Mouse (Mus musculus) limb, embryonic 13.5 days (tissue): ENCODE results near the gene Ubr4. TPM values are rescaled to one million over a fixed set of nuclear protein-coding genes. Genes with fewer than 3 reads are reported as not detected.
A peak's percentile ranks its signal among the peaks of the same experiment; 100 is the strongest.

Source experiments
- ATAC-seq: fragments of 200-750 bp; cut with Nextera tagmentation; 2 replicates; pipeline ENCODE4 v1.8.0; 2017; ENCODE audit warnings: low read depth, moderate number of reproducible peaks, moderate TSS enrichment; ENCODE audit not compliant: low FRiP score
- H3K27ac ChIP-seq: fragments of 300-500 bp; sonication (generic); 2 replicates; pipeline ENCODE4 v1.5.1; 2015; ENCODE audit warnings: inconsistent platforms, mild to moderate bottlenecking, moderate library complexity
- H3K27me3 ChIP-seq: fragments of 300-500 bp; sonication (generic); 2 replicates; pipeline ENCODE4 v1.6.1; 2015; ENCODE audit warnings: mild to moderate bottlenecking, inconsistent platforms
- H3K36me3 ChIP-seq: fragments of 300-500 bp; sonication (generic); 2 replicates; pipeline ENCODE4 v1.6.1; 2015; ENCODE audit warnings: inconsistent platforms, mild to moderate bottlenecking, moderate library complexity
- H3K4me1 ChIP-seq: fragments of 300-500 bp; sonication (generic); 2 replicates; pipeline ENCODE4 v1.6.1; 2015; ENCODE audit warnings: inconsistent platforms
- H3K4me2 ChIP-seq: fragments of 300-500 bp; sonication (generic); replicated peaks from 2 replicates; pipeline ENCODE4 v1.6.1; 2015; ENCODE audit warnings: inconsistent platforms, mild to moderate bottlenecking, moderate library complexity
- H3K4me3 ChIP-seq: fragments of 300-500 bp; sonication (generic); 2 replicates; pipeline ENCODE4 v1.5.1; 2015; ENCODE audit warnings: moderate library complexity, mild to moderate bottlenecking, inconsistent platforms
- H3K9ac ChIP-seq: fragments of 300-500 bp; sonication (generic); 2 replicates; pipeline ENCODE4 v1.6.1; 2015; ENCODE audit warnings: mild to moderate bottlenecking, inconsistent platforms
- H3K9me3 ChIP-seq: fragments of 300-500 bp; sonication (generic); 2 replicates; pipeline ENCODE4 v1.6.1; 2016; ENCODE audit warnings: inconsistent platforms
- WGBS: fragments of 180-500 bp; shearing (Covaris S2); methylation state at CpG from one replicate; pipeline ENCODE4 v1.1.7; 2015; 5-methylcytosine and 5-hydroxymethylcytosine counted together
- polyA plus RNA-seq: library from polyadenylated mRNA; unstranded; fragments of >200 nt; fragmentation: Nextera tagmentation; extraction: Ambion mirVana; gene quantifications from 2 replicates; pipeline ENCODE4 v1.2.1, GENCODE M21; 2015

Gene Ubr4
- polyA plus RNA-seq, 1 experiment from 2014 or later, result 78.3 TPM

DNA sequence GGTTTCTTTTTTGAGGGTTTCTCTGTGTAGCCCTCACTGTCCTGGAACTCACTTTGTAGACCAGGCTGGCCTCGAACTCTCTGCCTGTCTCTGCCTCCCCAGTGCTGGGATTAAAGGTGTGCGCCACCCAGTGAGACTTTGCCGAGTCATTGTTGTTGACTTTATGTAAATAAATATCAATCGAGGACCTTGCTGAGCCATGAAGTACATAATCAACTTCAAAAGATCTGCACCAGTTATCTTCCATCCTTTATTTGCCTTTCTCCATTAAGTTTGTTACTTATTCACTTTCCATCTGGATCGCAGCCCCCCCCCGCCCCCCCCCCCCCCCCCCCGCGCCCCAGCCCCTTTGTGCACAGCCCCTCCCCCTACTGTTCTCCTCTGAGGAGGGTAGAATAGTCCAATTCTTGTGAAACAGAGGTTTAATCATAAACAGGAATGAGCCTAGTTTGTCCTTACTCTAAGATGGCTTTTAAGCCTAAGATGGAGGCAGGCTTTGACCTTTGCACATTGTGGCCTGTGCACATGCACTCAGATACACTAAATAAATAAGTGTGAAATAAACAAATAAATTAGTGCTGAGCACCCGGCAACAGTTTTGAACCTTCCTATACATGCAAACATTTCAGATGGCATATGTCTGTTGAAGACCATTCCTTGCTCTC is 17.6 kb upstream of the Ubr4 start:
- Histone ChIP-seq H3K4me1 (no peaks in the 10 kb centered on the region), H3K27ac (no peak overlapping the region), H3K9me3 (no peaks in the 10 kb centered on the region), H3K4me2 (no peak overlapping the region), H3K9ac (no peak overlapping the region), H3K36me3 (no peaks in the 10 kb centered on the region), H3K4me3 (no peak overlapping the region), H3K27me3 (peaks cover 31% of the 10 kb centered on the region)
- WGBS, result 77% methylated on average over 6 of the region's 9 CpGs
- no peak for ATAC-seq

- H3K27me3 ChIP-seq, result peaks cover 31% of the 10 kb centered on the region
- 59% methylated on average over 7 of the region's 7 CpGs for WGBS
- no peak overlapping the region for H3K9ac ChIP-seq
- no peak overlapping the region for H3K4me2 ChIP-seq
- H3K4me1 ChIP-seq, result no peaks in the 10 kb centered on the region
- no peak for ATAC-seq
- no peak overlapping the region for H3K4me3 ChIP-seq
- no peak overlapping the region for H3K27ac ChIP-seq
- no peaks in the 10 kb centered on the region for H3K36me3 ChIP-seq
- no peaks in the 10 kb centered on the region for H3K9me3 ChIP-seq
Measured at GRCm38 (mm10) chr4:139335507-139335906, 16.9 kb upstream of the Ubr4 start.

DNA sequence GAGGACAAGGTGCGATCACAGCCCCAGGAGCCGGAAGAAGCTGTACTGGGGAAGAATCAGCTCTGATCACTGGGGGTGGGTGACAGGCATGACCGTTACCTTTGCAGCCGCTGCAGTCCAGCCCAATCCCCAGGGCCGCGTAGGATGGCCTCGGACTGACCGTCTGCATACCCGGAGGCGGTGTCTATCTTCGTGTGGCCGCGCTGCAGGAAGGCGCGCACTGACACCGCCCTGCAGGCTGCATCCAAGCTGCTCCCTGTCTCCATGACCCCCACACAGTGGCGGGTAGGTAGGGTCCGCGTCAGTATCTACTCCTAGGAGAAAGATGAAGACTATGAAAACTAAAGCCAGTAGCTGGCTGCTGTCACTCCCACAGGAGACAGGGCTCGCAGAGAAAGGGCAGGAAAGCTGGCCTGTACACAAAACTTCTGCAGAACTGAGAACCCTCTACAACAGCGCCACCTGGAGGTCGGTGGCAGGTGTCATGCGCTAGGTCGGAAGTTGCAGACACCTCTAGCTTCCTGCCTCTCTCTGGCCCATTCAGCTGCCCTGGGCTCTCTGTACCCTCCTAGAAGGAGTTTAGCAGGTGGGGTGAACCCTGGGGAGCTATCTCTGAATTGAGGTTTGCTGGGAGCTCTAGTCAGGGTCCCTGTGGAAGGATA is 15.5 kb upstream of the Ubr4 start:
- peak overlapping the region; percentile 20; the same call in 1 of the 2 replicates for H3K4me3 ChIP-seq
- 23% methylated on average over 24 of the region's 24 CpGs for WGBS
- ATAC-seq, result peak; percentile 82; the same call in 1 of the 2 replicates

GRCm38 (mm10) chr4:139338145-139338544 is 14.3 kb upstream of the Ubr4 start:
- Histone ChIP-seq H3K4me1 (no peaks in the 10 kb centered on the region), H3K4me2 (no peak overlapping the region), H3K9ac (no peak overlapping the region), H3K9me3 (no peaks in the 10 kb centered on the region), H3K27me3 (peaks cover 28% of the 10 kb centered on the region), H3K4me3 (no peak overlapping the region), H3K27ac (no peak overlapping the region), H3K36me3 (no peaks in the 10 kb centered on the region)
- 51% methylated on average over 33 of the region's 33 CpGs for WGBS
- no peak for ATAC-seq

More for the DNA sequence above, 15.5 kb upstream of the Ubr4 start:
- Histone ChIP-seq H3K9me3 (no peaks in the 10 kb centered on the region), H3K27ac (no peak overlapping the region), H3K27me3 (peaks cover 28% of the 10 kb centered on the region), H3K36me3 (no peaks in the 10 kb centered on the region), H3K4me1 (no peaks in the 10 kb centered on the region), H3K4me2 (peak overlapping the region; percentile 55), H3K9ac (no peak overlapping the region)

GRCm38 (mm10) chr4:139340835-139341234 is 11.6 kb upstream of the Ubr4 start:
- peaks cover 24% of the 10 kb centered on the region for H3K27me3 ChIP-seq
- no peaks in the 10 kb centered on the region for H3K9me3 ChIP-seq
- peaks cover 9% of the 10 kb centered on the region for H3K36me3 ChIP-seq
- H3K4me3 ChIP-seq, result no peak overlapping the region
- H3K9ac ChIP-seq, result no peak overlapping the region
- no peak overlapping the region for H3K27ac ChIP-seq
- WGBS, result 69% methylated on average over 4 of the region's 4 CpGs
- no peak overlapping the region for H3K4me2 ChIP-seq
- no peaks in the 10 kb centered on the region for H3K4me1 ChIP-seq
- no peak for ATAC-seq

DNA sequence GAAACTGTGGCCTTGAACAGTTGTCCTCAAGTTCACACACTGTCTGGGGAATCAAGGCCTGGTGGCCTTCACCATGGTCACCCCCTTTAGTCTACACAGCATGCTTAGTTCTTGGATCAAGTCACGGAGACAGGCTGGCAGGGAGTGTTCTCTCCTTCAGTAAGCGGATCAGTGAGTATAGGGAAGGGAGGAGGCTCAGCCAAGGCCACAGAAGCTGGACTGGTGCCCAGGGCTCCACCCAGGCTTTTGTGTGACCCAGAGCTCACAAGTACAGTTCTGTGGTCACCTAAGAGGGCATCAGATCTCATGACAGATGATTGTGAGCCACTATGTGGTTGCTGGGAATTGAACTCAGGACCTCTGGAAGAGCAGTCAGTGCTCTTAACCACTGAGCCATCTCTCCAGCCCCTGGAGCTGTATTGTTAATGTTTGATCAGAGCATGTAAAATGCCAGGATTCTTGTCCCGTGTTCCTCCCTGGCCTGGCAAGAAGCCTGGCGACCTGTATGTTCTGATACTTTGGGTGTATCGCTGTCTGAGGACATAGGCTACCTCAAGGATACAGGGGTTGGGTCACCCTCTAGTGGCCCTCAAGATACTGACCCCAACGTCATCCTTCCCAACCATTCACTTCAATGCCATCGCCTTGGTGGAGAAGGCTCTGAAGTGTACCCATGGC is 10.7 kb upstream of the Ubr4 start:
- no peak for ATAC-seq
- peaks cover 18% of the 10 kb centered on the region for H3K27me3 ChIP-seq
- no peak overlapping the region for H3K4me2 ChIP-seq
- H3K36me3 ChIP-seq, result peaks cover 18% of the 10 kb centered on the region
- no peaks in the 10 kb centered on the region for H3K9me3 ChIP-seq
- WGBS, result 80% methylated on average over 7 of the region's 7 CpGs
- H3K9ac ChIP-seq, result no peak overlapping the region
- H3K4me1 ChIP-seq, result no peaks in the 10 kb centered on the region
- H3K4me3 ChIP-seq, result no peak overlapping the region
- H3K27ac ChIP-seq, result no peak overlapping the region

DNA sequence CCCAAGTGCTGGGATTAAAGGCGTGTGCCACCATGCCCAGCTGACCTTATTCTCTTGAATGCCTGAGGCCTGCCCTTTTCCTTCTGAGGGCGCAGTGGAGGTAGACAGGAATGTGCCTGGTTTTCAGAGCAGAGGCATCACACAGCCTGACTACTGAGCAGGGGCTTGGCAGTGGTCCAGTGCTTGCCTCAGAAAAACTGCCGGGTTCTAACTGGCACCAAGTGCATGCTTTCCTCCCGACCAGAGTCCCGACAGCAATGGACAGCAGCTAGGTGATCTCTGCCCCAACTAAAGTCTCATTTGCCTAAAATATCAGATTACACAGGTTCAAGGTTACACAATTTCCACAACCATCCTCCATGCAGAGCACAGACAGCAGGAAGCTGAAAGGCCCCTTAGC is 8.7 kb upstream of the Ubr4 start:
- H3K4me2 ChIP-seq, result no peak overlapping the region
- ATAC-seq, result no peak

DNA sequence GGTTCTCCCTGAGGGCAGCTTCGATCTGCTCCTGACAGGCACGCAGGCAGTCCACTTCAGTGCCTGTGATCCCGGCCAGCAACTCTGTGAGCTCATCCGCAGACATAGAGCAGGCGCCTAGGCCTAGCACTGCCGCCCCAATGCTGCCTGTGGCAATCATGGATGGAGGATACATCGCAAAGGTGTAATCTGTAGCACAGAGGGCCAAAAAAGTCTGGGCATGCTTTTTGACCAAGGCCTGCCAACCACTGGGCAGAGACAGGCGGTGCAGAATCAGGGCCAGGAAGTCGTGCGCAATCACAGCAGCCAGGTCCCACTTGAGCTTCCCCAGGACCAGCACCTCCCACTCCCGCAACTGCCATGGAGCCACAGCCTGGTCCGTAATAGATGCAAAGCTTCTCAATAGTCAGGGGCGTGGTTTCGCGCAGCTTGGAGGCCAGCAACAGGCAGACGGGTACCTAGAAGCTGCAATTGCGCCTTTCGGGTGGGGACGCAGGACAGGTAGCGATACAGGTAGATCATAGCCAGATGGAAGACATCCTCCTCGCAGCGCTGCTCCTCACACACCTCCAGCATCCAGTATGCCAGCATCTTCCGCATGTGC is 6.9 kb upstream of the Ubr4 start:
- WGBS, result 83% methylated on average over 23 of the region's 23 CpGs
- Histone ChIP-seq H3K9ac (no peak overlapping the region), H3K27ac (no peak overlapping the region), H3K9me3 (no peaks in the 10 kb centered on the region), H3K4me3 (no peak overlapping the region), H3K27me3 (no peaks in the 10 kb centered on the region), H3K36me3 (peaks cover 52% of the 10 kb centered on the region), H3K4me2 (no peak overlapping the region), H3K4me1 (peaks cover 2% of the 10 kb centered on the region; the same call in 1 of the 2 replicates)
- no peak for ATAC-seq

More for the DNA sequence above, 8.7 kb upstream of the Ubr4 start:
- Histone ChIP-seq H3K27me3 (no peaks in the 10 kb centered on the region), H3K4me1 (no peaks in the 10 kb centered on the region), H3K4me3 (no peak overlapping the region), H3K36me3 (peaks cover 38% of the 10 kb centered on the region), H3K27ac (no peak overlapping the region), H3K9ac (no peak overlapping the region), H3K9me3 (no peaks in the 10 kb centered on the region)
- WGBS, result 70% methylated on average over 5 of the region's 5 CpGs

- H3K27me3 ChIP-seq, result no peaks in the 10 kb centered on the region
- peak overlapping the region; percentile 93 for H3K9ac ChIP-seq
- H3K27ac ChIP-seq, result peak overlapping the region; percentile 93; the same call in 1 of the 2 replicates
- peaks cover 58% of the 10 kb centered on the region for H3K36me3 ChIP-seq
- peak; percentile 12; the same call in 1 of the 2 replicates for ATAC-seq
- no peaks in the 10 kb centered on the region for H3K9me3 ChIP-seq
- H3K4me2 ChIP-seq, result peak overlapping the region; percentile 97
- WGBS, result under 1% methylated on average over 7 of the region's 7 CpGs
- H3K4me1 ChIP-seq, result peaks cover 21% of the 10 kb centered on the region
- peak overlapping the region; percentile 87 for H3K4me3 ChIP-seq
Measured at GRCm38 (mm10) chr4:139352832-139353231, 423 bp downstream of the Ubr4 start.

- no peak overlapping the region for H3K27ac ChIP-seq
- H3K4me2 ChIP-seq, result no peak overlapping the region
- WGBS, result 92% methylated on average over 3 of the region's 3 CpGs
- ATAC-seq, result no peak
- H3K4me1 ChIP-seq, result peaks cover 6% of the 10 kb centered on the region
- H3K27me3 ChIP-seq, result no peaks in the 10 kb centered on the region
- no peak overlapping the region for H3K4me3 ChIP-seq
- peaks cover 79% of the 10 kb centered on the region for H3K36me3 ChIP-seq
- no peak overlapping the region for H3K9ac ChIP-seq
- H3K9me3 ChIP-seq, result no peaks in the 10 kb centered on the region
Measured at GRCm38 (mm10) chr4:139357211-139357610, 4.8 kb downstream of the Ubr4 start.

- Histone ChIP-seq H3K36me3 (peaks cover 99% of the 10 kb centered on the region), H3K9me3 (no peaks in the 10 kb centered on the region), H3K9ac (no peak overlapping the region), H3K27ac (no peak overlapping the region), H3K4me2 (no peak overlapping the region), H3K4me1 (no peaks in the 10 kb centered on the region), H3K27me3 (no peaks in the 10 kb centered on the region), H3K4me3 (no peak overlapping the region)
- 91% methylated on average over 11 of the region's 11 CpGs for WGBS
- no peak for ATAC-seq
Measured at GRCm38 (mm10) chr4:139360761-139361548, 8.5 kb downstream of the Ubr4 start.
